Mouse (Mus musculus) kidney, embryonic 16.5 days (tissue): ENCODE measurements at regions not wholly inside any gene's neighbourhood (a gene's known extent, or its start where the extent isn't known, plus 50 kb on each side); places are given as distances from the start of the nearest gene placed in this dataset.

Source experiments
- ATAC-seq: fragments of 200-750 bp; cut with Nextera tagmentation; 2 replicates; pipeline ENCODE4 v1.8.0; 2017; ENCODE audit warnings: moderate TSS enrichment; ENCODE audit not compliant: low FRiP score, low TSS enrichment
- H3K27ac ChIP-seq: fragments of 300-500 bp; sonication (generic); 2 replicates; pipeline ENCODE4 v1.5.1; 2014; ENCODE audit warnings: low read length
- H3K27me3 ChIP-seq: fragments of 300-500 bp; sonication (generic); 2 replicates; pipeline ENCODE4 v1.6.1; 2014; ENCODE audit warnings: low read length, control low read depth, mixed read lengths; ENCODE audit not compliant: insufficient read depth
- H3K36me3 ChIP-seq: fragments of 300-500 bp; sonication (generic); 2 replicates; pipeline ENCODE4 v1.6.1; 2014; ENCODE audit warnings: low read length, control low read depth, mixed read lengths; ENCODE audit not compliant: insufficient read depth
- H3K4me1 ChIP-seq: fragments of 300-500 bp; sonication (generic); 2 replicates; pipeline ENCODE4 v1.6.1; 2014; ENCODE audit warnings: low read length, control low read depth, mixed read lengths; ENCODE audit not compliant: insufficient read depth
- H3K4me2 ChIP-seq: fragments of 300-500 bp; sonication (generic); replicated peaks from 2 replicates; pipeline ENCODE4 v1.6.1; 2014; ENCODE audit warnings: low read depth, low read length
- H3K4me3 ChIP-seq: fragments of 300-500 bp; sonication (generic); 2 replicates; pipeline ENCODE4 v1.5.1; 2014; ENCODE audit warnings: mild to moderate bottlenecking, low read length
- H3K9ac ChIP-seq: fragments of 300-500 bp; sonication (generic); replicated peaks from 2 replicates; pipeline ENCODE4 v1.6.1; 2014; ENCODE audit warnings: low read length
- H3K9me3 ChIP-seq: fragments of 300-500 bp; sonication (generic); 2 replicates; pipeline ENCODE4 v1.6.1; 2016; ENCODE audit warnings: low read length, control low read depth
- WGBS: fragments of 180-500 bp; shearing (Covaris S2); extraction: QIAGEN DNeasy Blood & Tissue Kit; methylation state at CpG from one replicate; pipeline ENCODE4 v1.1.7; 2014; 5-methylcytosine and 5-hydroxymethylcytosine counted together

DNA sequence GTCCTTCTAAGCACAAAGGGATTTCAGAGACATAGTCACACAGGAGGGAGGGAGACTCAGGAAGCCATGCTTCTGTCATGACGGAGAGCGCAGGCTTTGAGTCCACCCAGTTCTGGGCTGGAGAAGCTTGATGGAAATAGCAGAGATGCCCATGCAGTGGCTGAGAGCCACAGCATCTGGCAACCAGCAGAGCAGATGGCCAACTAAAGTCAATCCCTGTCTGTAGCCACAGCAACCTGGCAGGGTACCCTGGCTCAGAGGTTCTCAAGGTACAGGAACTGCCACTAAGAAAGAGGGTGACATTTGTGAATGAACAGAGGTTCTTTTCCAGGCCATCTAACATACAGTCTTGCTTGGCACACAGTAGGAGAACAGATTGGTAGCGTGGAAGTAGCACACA lies 61.7 kb upstream of the Syt13 start:
- peaks cover 5% of the 10 kb centered on the region; the same call in 1 of the 2 replicates for H3K4me1 ChIP-seq
- no peak for ATAC-seq
- no peaks in the 10 kb centered on the region for H3K27me3 ChIP-seq
- 85% methylated on average over 3 of the region's 3 CpGs for WGBS
- H3K9ac ChIP-seq: no peak overlapping the region
- H3K4me2 ChIP-seq: no peak overlapping the region
- H3K27ac ChIP-seq: no peak overlapping the region
- no peaks in the 10 kb centered on the region for H3K9me3 ChIP-seq
- no peak overlapping the region for H3K4me3 ChIP-seq
- no peaks in the 10 kb centered on the region for H3K36me3 ChIP-seq

GRCm38 (mm10) chr2:92854331-92854730 lies 60.6 kb upstream of the Syt13 start:
- no peaks in the 10 kb centered on the region for H3K36me3 ChIP-seq
- 55% methylated on average over 4 of the region's 4 CpGs for WGBS
- no peak overlapping the region for H3K9ac ChIP-seq
- ATAC-seq: no peak
- no peak overlapping the region for H3K4me2 ChIP-seq
- no peaks in the 10 kb centered on the region for H3K27me3 ChIP-seq
- H3K9me3 ChIP-seq: no peaks in the 10 kb centered on the region
- H3K4me3 ChIP-seq: no peak overlapping the region
- H3K4me1 ChIP-seq: no peaks in the 10 kb centered on the region; the same call in 1 of the 2 replicates
- no peak overlapping the region for H3K27ac ChIP-seq

DNA sequence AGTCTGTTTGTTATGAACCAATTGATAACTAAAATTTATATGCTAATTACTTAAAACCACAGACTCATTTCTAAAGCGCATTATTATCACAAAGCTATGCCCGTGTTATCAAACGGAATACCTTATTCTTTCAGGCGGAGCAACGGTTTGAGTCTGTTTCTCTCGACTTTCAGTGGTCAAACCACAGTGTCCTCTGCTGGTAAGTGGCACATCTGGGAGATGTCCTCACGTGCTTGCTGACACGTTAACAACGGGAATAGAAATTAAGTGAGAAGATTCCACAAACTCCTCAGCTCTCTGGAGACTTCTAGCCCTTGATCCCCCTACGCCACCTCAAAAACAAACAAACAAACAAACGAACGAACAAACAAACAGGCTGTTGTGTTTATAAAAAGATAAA lies 58.9 kb upstream of the Syt13 start:
- Histone ChIP-seq H3K27me3 (no peaks in the 10 kb centered on the region), H3K27ac (no peak overlapping the region), H3K4me3 (no peak overlapping the region), H3K4me2 (no peak overlapping the region), H3K4me1 (no peaks in the 10 kb centered on the region), H3K36me3 (no peaks in the 10 kb centered on the region), H3K9ac (no peak overlapping the region), H3K9me3 (no peaks in the 10 kb centered on the region)
- 72% methylated on average over 12 of the region's 12 CpGs for WGBS
- no peak for ATAC-seq

- 76% methylated on average over 8 of the region's 8 CpGs for WGBS
- no peak overlapping the region for H3K4me3 ChIP-seq
- H3K27me3 ChIP-seq: no peaks in the 10 kb centered on the region
- no peaks in the 10 kb centered on the region for H3K36me3 ChIP-seq
- no peak overlapping the region for H3K27ac ChIP-seq
- no peaks in the 10 kb centered on the region for H3K4me1 ChIP-seq
- peaks cover 6% of the 10 kb centered on the region; the same call in 1 of the 2 replicates for H3K9me3 ChIP-seq
- no peak overlapping the region for H3K9ac ChIP-seq
- no peak for ATAC-seq
- no peak overlapping the region for H3K4me2 ChIP-seq
Measured at GRCm38 (mm10) chr2:92860502-92861197, 54.2 kb upstream of the Syt13 start.
